Mouse (Mus musculus) lung, postnatal 36 days (tissue): ENCODE data around the gene Apopt1.
A peak's percentile ranks its signal among the peaks of the same experiment; 100 is the strongest.

Source experiments
- DNase-seq: peaks from one replicate; pipeline ENCODE4 v3.0.0; 2022; ENCODE audit warnings: mixed read lengths

The Apopt1 gene

DNA sequence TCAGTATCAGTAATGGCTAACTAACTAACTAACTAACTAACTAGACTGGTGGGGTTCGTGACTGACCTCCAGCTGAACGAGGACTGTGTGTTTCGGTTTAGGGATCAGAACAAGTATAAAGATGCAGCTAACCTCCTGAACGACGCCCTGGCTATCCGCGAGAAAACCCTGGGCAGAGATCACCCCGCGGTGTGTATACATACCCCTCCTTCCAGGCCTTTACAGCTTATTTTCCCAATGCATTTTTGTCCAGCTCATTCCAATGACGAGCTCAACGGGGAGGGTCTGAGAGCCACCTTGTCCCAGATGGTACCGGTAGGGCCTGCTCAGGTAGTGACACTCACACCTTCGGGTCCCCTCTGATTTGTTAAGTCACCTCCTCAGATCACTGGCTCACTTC is 64.9 kb downstream of the Apopt1 start:
- no peak for DNase-seq

DNA sequence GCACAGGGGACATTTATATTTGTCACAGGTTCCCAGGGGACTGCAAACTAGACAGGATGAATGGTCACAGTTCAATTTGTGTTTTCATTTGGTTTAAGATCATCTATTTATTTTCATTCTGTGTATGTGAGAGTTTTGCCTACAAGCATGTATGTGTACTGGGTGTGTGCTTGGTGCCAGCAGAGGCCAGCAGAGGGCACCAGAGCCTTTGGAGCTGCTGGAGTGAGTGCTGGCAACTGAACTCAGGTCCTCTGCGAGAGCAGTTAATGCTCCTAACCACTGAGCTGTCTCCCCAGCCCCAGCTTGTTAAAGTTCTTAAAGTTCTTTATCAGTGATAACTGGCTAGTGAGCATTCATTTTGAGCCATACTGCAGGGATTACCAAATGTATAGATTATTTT is 66.5 kb downstream of the Apopt1 start:
- DNase-seq: no peak

GRCm38 (mm10) chr12:111785174-111785573 is 72.1 kb downstream of the Apopt1 start:
- DNase-seq: no peak

DNA sequence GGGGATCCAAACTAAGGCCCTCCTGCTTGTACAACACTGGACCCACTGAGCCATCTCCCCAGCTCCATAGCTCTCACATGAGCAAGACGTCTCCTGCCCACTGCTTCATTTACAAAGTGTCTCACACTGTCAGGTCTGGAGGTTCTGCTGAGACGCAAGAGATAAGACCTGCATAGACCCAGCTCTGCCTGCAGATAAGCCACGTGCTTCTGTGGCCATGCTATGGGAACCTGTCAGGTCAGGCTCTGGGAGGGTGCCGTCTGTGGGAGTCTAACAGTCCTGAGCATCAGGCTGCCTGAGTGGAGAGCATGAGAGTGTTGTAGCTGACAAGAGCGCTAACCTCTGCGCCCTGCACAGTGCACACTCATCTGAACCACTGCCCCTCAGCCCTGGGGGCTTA is 74.0 kb downstream of the Apopt1 start:
- DNase-seq: no peak

- DNase-seq: no peak
Observed at GRCm38 (mm10) chr12:111790090-111790489, 77.0 kb downstream of the Apopt1 start.

- no peak for DNase-seq
Observed at GRCm38 (mm10) chr12:111790631-111791030, 77.6 kb downstream of the Apopt1 start.

DNA sequence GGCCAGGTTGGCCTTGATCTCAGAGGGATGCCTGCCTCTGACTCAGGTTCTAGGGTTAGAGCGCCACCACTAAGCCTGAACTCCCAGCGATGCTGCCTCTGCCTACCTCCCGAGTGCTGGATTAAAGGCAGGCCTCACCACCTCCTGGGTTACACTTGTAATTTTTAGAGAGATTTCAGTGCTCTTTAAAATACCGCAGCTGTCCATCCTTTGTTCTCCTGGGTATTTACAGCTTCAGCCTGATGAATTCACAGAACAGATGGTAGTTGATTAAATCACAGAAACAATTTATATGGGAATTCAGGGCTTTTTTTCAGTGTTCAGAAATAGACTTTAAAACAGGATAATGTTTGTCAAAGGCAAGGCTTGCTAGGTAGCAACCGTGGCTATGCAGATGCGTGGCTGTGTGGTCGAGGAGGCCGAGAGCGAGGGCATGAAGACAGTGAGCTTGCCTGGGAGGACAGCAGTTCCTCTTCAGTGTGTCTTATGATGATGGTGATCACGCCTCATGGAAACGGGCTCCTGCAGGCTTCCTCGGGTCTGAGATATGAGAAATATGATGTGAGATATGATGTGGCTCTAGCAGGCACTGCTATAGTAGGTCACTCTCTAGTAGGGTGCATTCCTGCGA is 78.5 kb downstream of the Apopt1 start:
- DNase-seq: no peak

DNA sequence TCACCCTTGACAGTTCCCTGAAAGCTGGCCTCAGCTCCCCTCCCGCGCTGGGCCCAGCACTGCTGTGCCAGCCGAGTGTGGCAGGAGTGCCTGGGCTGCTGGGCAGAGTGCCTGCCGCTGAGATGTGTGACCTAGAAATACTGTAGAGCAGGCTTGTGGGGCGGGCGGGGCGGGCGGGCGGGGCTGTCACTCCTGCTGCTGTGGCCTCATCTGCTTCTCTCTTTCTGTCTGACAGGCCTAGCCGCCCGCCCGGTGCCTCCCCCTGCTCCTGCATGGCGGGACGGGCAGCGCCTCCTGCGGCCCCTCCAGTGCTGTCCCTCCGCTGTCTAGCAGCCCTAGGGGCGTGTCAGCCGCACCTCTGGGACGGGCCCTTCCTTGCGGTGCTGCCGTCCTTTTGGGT is 81.0 kb downstream of the Apopt1 start:
- DNase-seq: peak; percentile 32

DNA sequence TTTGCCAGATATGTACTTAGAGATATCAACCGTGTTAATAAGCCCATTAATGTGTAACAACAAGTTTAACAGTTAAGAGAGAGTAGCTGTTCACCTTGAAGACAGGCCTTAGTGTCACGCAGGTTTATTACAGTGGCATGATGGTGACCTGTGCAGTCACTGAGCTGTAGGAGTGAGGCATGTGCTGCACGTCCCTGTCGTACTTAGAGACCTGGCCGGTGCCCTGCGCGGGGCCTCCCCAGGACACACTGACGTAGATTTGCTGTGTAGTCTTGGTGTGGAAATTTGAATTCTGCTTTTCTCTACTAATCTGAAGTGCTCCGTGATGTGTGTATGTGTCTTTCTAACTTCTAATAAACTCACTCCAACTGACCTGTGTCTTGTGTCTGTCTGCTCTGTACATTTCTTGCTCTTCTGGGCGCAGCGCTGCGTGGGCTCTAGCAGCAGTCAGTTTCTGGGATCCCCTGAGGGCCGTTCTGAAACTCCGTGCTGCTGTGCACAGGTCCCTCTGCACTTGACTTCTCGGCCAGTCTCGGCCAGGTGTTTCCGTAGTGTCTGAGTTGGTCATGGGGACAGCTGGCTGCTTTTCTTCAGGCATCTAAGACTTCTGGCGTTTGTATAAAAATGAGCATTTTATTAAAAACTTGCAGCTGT is 81.6 kb downstream of the Apopt1 start:
- DNase-seq: no peak

GRCm38 (mm10) chr12:111795180-111795895 is 82.3 kb downstream of the Apopt1 start:
- peak; percentile 44 for DNase-seq

GRCm38 (mm10) chr12:111797251-111797650 is 84.2 kb downstream of the Apopt1 start:
- no peak for DNase-seq

- no peak for DNase-seq
Observed at GRCm38 (mm10) chr12:111798493-111798892, 85.4 kb downstream of the Apopt1 start.

DNA sequence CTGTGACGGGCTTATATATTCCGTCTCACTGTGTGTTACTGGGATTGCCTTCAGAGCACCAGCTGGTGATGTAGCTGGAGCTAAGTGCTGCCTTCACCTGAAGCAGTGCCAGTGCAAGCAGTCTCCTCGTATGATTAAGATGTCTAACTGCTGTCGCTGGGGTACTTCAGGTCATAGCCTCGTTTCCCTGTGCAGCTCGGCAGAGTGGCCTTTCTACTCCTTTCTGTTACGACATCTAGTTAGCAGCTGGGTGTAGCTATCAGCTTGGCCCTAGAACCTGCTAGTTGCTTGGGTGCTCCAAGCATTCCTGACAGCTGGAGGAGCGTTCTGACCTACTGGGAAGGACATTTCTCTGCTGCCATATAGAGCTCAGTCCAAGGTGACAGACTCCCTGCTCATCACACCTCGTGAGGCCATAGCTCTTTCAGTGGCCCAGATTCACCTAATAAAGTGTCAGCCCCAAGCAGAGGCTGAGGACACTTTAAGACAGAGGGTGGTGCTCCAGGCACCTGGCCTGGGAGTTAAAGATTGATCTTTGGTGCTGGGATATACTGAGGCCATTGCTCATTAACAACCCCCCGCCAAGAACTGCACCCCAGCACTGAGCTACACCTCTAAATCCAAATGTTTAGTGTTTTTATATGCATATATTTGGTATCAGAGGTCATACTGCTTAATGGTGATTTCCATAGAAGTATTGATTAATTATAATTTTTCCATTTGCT is 87.6 kb downstream of the Apopt1 start:
- peak; percentile 25 for DNase-seq

DNA sequence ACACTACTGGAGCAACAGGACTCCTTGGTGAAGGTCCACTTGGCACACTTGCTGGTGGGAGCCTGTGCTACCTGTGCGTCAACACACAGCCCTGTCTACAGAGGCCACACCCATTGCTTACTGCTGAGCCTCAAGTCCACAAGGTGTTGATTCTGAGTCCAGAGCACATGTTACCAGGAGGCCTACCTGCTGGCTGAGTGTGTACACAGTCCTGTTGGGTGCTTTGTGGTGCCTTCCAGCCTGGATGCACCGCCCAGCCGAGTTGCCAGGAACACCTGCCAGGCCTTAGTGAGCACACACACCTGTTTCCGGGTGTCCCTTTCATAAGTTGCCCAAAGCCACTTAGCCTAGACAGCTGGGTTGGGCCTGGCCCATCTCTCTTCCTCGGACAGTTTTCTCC is 90.5 kb downstream of the Apopt1 start:
- peak; percentile 39 for DNase-seq
